Mouse (Mus musculus) lung, adult 2 months (tissue): Measurements from ENCODE around the gene Sugt1.

Experiments
- CTCF ChIP-seq: fragments of 200-500 bp; IDR thresholded peaks from 2 replicates; pipeline ENCODE4 v1.5.1; 2011; ENCODE audit warnings: mild to moderate bottlenecking, low read length, control low read depth; ENCODE audit not compliant: insufficient read depth
- POLR2A ChIP-seq: fragments of 200-500 bp; IDR thresholded peaks from 2 replicates; pipeline ENCODE4 v1.6.1; 2011; ENCODE audit warnings: low read depth, mild to moderate bottlenecking, control low read depth, low read length, borderline replicate concordance; ENCODE audit errors: extremely low read depth

- TF ChIP-seq CTCF, result no peak
- TF ChIP-seq POLR2A, result no peak
Observed at GRCm38 (mm10) chr14:79680652-79681051, 93.2 kb downstream of the Sugt1 start.
